Mouse (Mus musculus): ENCODE results near the gene Gm9837. TPM values are rescaled to one million over a fixed set of nuclear protein-coding genes. Genes with fewer than 3 reads are reported as not detected.

Gm9837 gene
- polyA plus RNA-seq, 1 experiment, result not detected

DNA sequence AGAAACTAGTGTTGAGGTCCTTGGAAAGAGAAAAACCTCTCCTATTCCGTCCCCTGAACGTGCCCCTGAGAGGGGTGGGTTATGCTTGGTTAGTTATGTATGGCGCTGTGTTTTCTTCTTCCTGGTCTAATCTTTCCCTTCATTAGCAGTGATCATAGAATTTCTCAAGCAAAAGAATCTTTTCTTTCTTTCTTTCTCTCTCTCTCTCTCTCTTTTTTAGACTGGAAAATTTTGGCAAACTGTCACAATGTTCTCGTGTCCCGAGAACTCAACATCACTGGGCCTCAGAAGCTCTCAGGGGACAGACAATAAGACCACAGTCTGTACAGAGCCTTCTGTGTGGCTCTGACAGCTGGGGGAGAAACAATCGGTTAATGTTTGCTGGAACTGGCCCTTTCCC lies 25.1 kb upstream of the Gm9837 start:
- no peak for TF ChIP-seq GATA1 (IDR thresholded peaks at IDR 0.05; ENCODE audit: low read length)

GRCm38 (mm10) chr11:53493243-53493955 lies 23.1 kb upstream of the Gm9837 start:
- TF ChIP-seq GATA1 (IDR thresholded peaks at IDR 0.05; ENCODE audit: low read length), result no peak

DNA sequence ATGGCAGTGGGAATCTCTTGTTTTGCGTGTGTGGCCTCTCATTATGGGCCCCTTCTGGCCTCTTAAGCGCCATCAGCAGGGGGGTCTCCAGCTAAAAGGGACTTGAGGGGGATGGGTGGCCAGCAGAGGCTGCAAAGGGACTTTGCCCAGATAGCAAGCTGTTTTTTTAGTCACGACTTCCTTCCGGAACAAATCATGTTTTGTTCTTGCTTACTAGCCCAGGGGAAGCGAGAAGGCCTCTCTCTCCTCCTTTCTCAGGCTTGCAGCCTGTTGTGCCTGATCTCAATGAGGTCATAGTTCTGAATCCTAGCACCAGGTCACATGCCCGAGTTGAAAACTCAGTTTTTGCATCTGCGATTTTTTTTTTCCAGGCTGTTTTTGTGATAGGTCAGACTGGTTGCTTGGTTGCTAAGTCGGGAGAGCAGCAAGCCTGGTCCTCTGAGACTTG lies 21.7 kb upstream of the Gm9837 start:
- TF ChIP-seq GATA1 (IDR thresholded peaks at IDR 0.05; ENCODE audit: low read length), result no peak

GRCm38 (mm10) chr11:53489421-53489820 lies 19.1 kb upstream of the Gm9837 start:
- TF ChIP-seq GATA1 (IDR thresholded peaks at IDR 0.05; ENCODE audit: low read length), result no peak

DNA sequence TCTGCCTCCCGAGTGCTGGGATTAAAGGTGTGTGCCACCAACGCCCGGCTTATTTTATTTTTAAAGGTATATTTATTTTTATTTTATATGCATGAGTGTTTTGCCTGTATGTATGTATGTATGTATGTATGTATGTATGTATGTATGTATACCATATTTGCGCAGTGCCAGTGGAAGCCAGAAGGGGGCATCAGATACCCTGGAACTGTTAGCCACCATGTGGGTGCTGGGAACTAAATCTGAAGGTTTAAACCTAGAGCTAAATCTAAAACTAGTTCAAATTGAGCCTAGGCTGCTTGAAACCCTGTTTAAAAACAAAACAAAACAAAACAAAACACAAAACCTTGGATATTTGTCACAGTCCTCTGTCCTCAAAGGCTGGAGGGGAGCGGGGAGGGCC lies 18.7 kb upstream of the Gm9837 start:
- TF ChIP-seq GATA1 (IDR thresholded peaks at IDR 0.05; ENCODE audit: low read length), result no peak

- no peak for TF ChIP-seq GATA1 (IDR thresholded peaks at IDR 0.05; ENCODE audit: low read length)
Observed at GRCm38 (mm10) chr11:53486822-53487594, 16.7 kb upstream of the Gm9837 start.

- TF ChIP-seq GATA1 (IDR thresholded peaks at IDR 0.05; ENCODE audit: low read length), result no peak
Observed at GRCm38 (mm10) chr11:53486351-53486750, 16.1 kb upstream of the Gm9837 start.

GRCm38 (mm10) chr11:53485719-53486118 lies 15.4 kb upstream of the Gm9837 start:
- TF ChIP-seq GATA1 (IDR thresholded peaks at IDR 0.05; ENCODE audit: low read length), result no peak

GRCm38 (mm10) chr11:53483159-53483891 lies 13.0 kb upstream of the Gm9837 start:
- TF ChIP-seq GATA1 (IDR thresholded peaks at IDR 0.05; ENCODE audit: low read length), result peak; percentile 60

DNA sequence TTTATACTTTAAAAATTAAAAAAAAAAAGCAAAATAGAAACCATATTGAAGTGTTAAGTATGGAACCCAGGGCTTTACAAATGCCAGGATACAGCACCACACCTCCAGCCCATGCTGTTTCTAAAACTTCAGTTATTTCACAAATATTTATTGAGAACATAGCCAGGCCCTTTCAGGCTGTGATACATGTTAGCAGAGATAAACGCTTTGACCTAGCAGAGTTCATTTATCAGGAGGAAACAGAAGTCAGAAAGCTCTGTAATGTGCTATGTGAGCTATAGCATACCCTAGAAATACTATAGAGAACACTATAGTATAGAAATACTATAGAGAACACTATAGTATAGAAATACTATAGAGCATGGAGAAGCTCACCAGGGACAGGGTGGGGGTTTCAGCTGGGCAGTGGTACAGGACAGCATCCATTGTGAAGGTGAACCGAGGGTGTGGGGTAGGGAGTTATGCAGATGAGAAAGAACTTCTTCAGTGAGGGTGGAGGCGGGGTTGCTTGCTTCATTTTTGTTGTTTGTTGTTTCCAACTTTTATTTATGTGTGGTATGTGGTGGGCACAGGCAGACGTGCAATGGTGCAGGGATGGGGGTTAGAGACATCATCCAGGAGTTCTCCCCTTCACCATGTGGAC lies 10.9 kb upstream of the Gm9837 start:
- TF ChIP-seq GATA1 (IDR thresholded peaks at IDR 0.05; ENCODE audit: low read length), result peak; percentile 54

- TF ChIP-seq GATA1 (IDR thresholded peaks at IDR 0.05; ENCODE audit: low read length), result no peak
Observed at GRCm38 (mm10) chr11:53479783-53480301, 9.6 kb upstream of the Gm9837 start, which contains the start of the genes Gm9945 and Sowaha. Gene Gm9945, plus strand, starts transcription at chr11:53480166. Gene Sowaha, minus strand, starts transcription at chr11:53480274.

GRCm38 (mm10) chr11:53479171-53479782 lies 9.0 kb upstream of the Gm9837 start:
- TF ChIP-seq GATA1 (IDR thresholded peaks at IDR 0.05; ENCODE audit: low read length), result no peak

DNA sequence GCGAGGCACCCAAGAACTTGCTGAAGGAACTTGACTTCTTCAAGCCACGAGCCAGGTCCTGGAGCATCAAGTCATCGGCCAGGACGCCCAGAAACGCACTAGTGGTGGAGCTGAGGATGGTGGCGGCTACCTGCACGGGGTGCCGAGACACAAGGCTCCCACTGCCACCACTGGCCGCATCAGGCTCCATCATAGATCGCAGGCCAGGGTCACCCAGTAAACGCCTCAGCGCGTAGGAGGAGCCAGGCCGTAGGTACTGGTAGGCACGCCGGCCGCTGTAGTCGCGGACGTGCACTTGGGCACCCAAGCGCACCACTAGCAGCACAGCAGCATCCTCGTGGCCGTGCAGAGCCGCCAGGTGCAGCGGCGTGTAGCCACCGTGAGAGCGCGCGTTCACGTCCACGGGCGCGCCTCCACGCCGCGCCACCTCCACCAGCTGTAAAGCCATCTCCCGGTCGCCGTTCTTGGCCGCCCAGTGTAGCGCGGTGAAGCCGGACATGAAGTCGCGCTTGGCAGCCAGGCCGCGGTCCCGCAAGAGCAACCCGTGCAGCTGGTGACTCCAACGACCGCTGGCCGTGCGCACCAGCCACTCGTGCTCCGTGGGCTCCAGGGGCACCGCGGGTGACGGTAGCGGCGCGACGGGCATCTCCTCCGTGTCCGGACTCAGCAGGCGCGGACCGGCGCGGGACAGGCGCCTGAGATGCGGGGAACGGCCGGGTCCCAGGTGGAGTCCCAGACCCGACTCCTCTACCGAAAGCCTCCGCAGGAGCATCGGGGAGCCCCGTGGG lies 8.3 kb upstream of the Gm9837 start:
- TF ChIP-seq GATA1 (IDR thresholded peaks at IDR 0.05; ENCODE audit: low read length), result no peak

DNA sequence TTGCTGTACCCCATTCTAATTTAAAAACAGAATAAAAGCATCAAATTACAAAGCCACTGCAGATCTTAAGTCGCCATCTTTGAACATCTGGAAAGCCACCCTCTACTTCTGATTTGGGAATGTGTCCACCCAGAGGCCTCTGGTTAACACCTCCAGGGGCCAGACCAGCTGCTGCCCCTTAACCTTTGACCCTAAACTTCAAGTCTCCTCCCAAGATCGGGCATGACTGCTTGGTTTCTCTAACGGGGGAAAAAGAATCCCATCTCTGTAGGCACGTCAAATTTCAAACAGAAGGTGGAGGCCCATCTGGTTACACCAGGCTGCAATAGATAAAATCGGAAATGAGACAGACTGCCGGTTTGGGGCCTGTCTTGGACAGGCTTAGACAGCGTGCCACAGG lies 7.6 kb upstream of the Gm9837 start:
- TF ChIP-seq GATA1 (IDR thresholded peaks at IDR 0.05; ENCODE audit: low read length), result no peak
